Mouse (Mus musculus): ENCODE data around the gene Mta3. TPM values are rescaled to one million over a fixed set of nuclear protein-coding genes. Genes with fewer than 3 reads are reported as not detected.

Gene Mta3
- polyA plus RNA-seq, 1 experiment from 2014 or later, result 37.4 TPM

DNA sequence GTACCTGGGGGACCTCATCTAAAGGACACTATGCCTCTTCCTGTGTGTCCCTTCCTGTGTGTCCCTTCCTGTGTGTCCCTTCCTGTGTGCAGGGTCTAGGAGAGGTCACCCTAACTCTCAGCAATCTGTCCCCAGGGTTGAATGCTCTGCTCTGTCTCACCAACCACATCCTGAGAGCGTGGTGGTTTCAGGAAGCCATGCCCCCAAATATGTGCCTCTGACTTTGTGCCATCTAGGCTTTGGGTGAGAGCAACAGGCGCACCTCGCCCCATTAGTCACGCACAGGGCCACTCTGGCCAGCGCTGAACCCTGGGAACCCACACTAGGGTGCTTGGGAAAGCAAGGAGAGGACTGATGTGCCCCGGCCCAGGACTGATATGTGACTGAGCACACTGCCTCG is 117.9 kb downstream of the Mta3 start:
- no peaks in the 10 kb centered on the region for H3K9me3 ChIP-seq
- WGBS, result 94% methylated on average over 7 of the region's 7 CpGs

DNA sequence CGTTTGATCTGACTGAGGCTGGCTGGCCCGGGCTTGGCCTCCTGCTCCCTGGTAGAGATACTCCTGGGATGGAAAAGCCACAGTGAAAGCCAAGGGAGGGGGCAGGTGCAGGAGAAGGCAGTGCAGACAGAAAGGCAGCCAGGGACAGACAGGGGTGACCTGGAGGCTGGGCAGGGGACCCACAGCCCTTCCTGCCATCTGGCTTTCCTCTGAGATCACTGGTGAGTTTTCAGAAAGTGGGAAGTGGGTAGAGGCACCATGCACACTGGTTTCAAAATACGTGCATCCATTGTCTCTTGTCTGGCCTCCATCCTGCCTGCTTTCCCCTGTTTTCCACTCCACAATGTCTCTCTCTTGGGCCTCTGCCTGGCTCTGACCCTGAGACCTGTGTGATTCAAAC is 123.4 kb downstream of the Mta3 start:
- H3K9me3 ChIP-seq, result no peaks in the 10 kb centered on the region
- H3K4me2 ChIP-seq (replicated peaks), result no peak overlapping the region
- no peaks in the 10 kb centered on the region for H3K27me3 ChIP-seq (replicated peaks)
- no peak overlapping the region for H3K4me3 ChIP-seq
- no peak for ATAC-seq (ENCODE audit: low FRiP score, low read depth)
- H3K9ac ChIP-seq, result no peak overlapping the region
- no peaks in the 10 kb centered on the region for H3K4me1 ChIP-seq
- no peaks in the 10 kb centered on the region for H3K36me3 ChIP-seq
- H3K27ac ChIP-seq, result no peak overlapping the region
- WGBS, result 65% methylated on average over 3 of the region's 3 CpGs

More for the DNA sequence above, 117.9 kb downstream of the Mta3 start:
- no peak overlapping the region for H3K9ac ChIP-seq
- no peak overlapping the region for H3K4me3 ChIP-seq
- no peak for ATAC-seq (ENCODE audit: low FRiP score, low read depth)
- no peak overlapping the region for H3K4me2 ChIP-seq (replicated peaks)
- H3K27me3 ChIP-seq (replicated peaks), result no peaks in the 10 kb centered on the region
- H3K36me3 ChIP-seq, result no peaks in the 10 kb centered on the region
- H3K4me1 ChIP-seq, result peaks cover 12% of the 10 kb centered on the region
- H3K27ac ChIP-seq, result no peak overlapping the region

DNA sequence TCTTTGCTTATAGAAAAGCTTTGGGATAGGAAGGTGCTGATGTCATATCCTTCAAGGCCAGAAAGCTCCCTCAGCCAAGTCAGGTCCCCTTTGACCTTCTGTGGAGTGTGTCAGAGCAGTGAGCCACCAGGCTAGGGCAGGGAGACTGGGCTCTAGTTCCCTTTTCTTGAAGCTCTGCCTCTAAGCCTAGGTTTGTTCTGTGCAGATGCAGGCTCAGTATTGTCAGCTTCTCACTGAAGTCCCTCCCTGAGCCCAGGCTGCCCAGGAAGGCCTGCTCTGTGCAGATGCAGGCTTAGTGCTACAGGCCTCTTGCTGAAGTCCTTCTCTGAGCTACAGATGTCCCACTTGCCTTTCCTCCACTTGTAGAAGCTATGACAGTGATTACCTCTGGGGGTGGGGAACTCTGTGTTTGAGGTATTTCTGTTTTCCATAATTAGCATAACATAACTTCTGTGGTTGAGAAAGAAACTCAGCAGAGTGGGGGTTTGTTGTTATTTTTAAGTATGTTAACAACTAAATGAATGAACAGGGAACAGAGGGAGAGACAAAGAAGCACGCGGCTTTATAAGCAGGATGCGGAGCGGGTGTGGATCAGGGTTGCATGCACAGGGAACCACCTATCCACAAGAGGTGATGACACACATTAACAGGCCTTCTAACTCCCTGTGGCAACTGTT is 124.8 kb downstream of the Mta3 start:
- no peaks in the 10 kb centered on the region for H3K27me3 ChIP-seq (replicated peaks)
- no peaks in the 10 kb centered on the region for H3K9me3 ChIP-seq
- H3K36me3 ChIP-seq, result no peaks in the 10 kb centered on the region
- no peak overlapping the region for H3K4me2 ChIP-seq (replicated peaks)
- WGBS, result 94% methylated on average over 4 of the region's 4 CpGs
- H3K4me1 ChIP-seq, result no peaks in the 10 kb centered on the region
- H3K9ac ChIP-seq, result no peak overlapping the region
- no peak overlapping the region for H3K4me3 ChIP-seq
- H3K27ac ChIP-seq, result no peak overlapping the region
- ATAC-seq (ENCODE audit: low FRiP score, low read depth), result no peak

DNA sequence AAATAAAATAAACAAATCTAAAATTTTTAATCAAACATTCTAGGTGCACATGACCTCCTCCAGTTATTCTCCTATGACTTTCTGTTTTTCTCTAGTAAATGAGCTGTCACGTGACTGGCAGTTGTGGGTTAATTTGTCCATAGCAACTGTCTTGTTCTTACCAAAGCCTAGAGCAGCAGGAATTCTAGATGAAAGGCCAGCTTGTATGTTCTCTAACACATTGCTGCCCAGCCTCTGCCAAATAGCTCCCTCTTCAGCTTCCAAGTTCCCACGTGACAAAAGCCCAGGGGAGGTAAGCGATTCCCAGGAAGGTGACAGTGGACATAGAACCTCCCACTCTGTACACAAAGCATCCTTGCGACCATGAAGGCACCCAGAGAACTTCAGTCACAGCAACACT is 128.2 kb downstream of the Mta3 start:
- no peak overlapping the region for H3K4me2 ChIP-seq (replicated peaks)
- no peaks in the 10 kb centered on the region for H3K27me3 ChIP-seq (replicated peaks)
- no peak for ATAC-seq (ENCODE audit: low FRiP score, low read depth)
- no peak overlapping the region for H3K9ac ChIP-seq
- H3K36me3 ChIP-seq, result no peaks in the 10 kb centered on the region
- no peaks in the 10 kb centered on the region for H3K4me1 ChIP-seq
- H3K4me3 ChIP-seq, result no peak overlapping the region
- WGBS, result 63% methylated on average over 4 of the region's 4 CpGs
- no peaks in the 10 kb centered on the region for H3K9me3 ChIP-seq
- no peak overlapping the region for H3K27ac ChIP-seq

DNA sequence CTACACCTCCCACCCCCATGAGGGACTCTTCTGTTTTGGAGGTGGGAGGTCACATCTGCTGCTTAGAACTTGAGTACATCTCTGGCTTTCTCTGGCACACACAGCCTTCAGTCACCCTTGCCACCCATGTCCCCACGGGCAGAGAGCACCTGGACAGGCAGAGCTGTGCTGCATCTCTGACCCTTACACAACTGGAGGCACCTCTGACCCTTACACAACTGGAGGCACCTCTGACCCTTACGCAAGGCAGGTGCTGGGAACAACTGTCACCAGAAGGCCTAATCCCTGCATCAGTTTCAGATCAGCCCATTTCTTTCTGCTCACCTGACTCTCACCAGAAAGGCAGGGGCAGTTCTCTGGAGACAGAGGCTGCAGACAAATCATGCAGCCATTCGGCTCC is 130.1 kb downstream of the Mta3 start:
- no peaks in the 10 kb centered on the region for H3K9me3 ChIP-seq
- no peak overlapping the region for H3K4me3 ChIP-seq
- no peak overlapping the region for H3K9ac ChIP-seq
- WGBS, result 71% methylated on average over 3 of the region's 3 CpGs
- no peaks in the 10 kb centered on the region for H3K27me3 ChIP-seq (replicated peaks)
- H3K36me3 ChIP-seq, result no peaks in the 10 kb centered on the region
- H3K4me2 ChIP-seq (replicated peaks), result no peak overlapping the region
- no peaks in the 10 kb centered on the region for H3K4me1 ChIP-seq
- H3K27ac ChIP-seq, result no peak overlapping the region
- no peak for ATAC-seq (ENCODE audit: low FRiP score, low read depth)

DNA sequence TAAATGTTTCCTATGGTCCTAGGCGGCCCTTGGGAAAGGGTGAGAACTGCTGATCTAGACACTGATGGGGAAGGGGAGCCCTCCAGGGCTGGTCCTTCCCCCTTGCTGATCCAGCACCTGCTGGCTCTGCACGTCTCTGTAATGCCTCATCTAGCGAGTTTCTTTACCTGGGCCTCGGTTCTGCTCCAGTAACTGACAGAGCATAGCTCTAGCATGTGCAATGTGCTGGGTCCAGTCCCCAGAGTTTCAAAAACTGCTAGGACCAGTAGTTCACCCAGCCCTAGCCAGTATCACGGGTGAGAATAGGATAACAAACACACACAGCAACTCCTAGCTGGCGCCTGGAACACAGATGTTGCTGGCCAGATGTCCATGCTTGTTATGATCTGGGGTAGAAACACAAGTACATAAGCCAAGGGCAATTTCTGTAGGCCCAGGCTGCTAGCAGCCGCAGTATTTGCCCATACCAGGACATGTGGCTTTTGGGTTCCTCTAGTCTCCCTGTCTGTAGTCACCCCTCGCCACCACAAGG is 131.8 kb downstream of the Mta3 start:
- H3K9me3 ChIP-seq, result no peaks in the 10 kb centered on the region
- H3K36me3 ChIP-seq, result no peaks in the 10 kb centered on the region
- no peaks in the 10 kb centered on the region for H3K4me1 ChIP-seq
- no peak overlapping the region for H3K4me3 ChIP-seq
- no peak for ATAC-seq (ENCODE audit: low FRiP score, low read depth)
- H3K9ac ChIP-seq, result no peak overlapping the region
- WGBS, result 75% methylated on average over 8 of the region's 8 CpGs
- H3K27me3 ChIP-seq (replicated peaks), result no peaks in the 10 kb centered on the region
- H3K27ac ChIP-seq, result no peak overlapping the region
- H3K4me2 ChIP-seq (replicated peaks), result no peak overlapping the region

DNA sequence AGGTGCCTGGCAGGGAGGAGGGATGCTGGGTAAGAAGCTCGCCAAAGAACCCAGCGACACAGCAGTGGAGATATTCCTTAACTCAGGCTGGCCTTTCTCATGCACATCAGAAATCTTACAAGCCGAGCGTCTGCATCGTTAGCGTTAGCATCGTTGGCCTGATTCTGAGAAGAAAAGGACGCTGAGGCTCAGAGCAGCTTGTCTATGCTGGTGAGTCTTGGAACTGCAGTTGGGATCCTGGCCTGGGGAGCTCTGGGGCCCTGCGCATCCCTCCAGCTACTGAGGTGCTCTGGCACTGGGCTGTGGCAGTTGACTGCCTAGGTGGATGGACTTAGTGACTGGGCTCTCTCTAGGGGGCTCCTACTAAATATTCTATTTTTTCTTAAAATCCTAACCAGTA is 133.2 kb downstream of the Mta3 start:
- WGBS, result 65% methylated on average over 9 of the region's 9 CpGs
- no peak for ATAC-seq (ENCODE audit: low FRiP score, low read depth)

DNA sequence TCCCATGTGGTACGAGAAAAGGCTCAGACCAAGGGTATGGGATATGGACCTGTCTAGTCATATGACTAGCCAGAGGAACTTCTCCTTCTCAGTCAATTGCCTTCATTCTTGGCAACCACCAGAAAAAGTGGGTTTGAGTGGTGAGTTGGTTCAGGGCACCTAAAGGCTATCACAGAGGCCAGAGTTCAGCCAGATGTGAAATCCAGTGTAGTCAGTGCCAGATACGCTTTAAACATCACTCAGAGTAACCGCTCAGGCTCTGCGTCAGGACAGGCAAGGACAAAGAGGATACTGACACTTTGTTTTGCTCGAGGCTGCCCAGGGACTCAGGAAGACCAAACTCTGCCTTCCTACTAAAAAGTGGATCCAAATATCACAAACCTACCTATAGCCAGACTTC is 135.0 kb downstream of the Mta3 start:
- Histone ChIP-seq H3K4me1 (no peaks in the 10 kb centered on the region), H3K4me3 (no peak overlapping the region), H3K9me3 (no peaks in the 10 kb centered on the region), H3K36me3 (no peaks in the 10 kb centered on the region), H3K4me2 (replicated peaks) (no peak overlapping the region), H3K27ac (no peak overlapping the region), H3K9ac (no peak overlapping the region), H3K27me3 (replicated peaks) (no peaks in the 10 kb centered on the region)
- 87% methylated on average over 5 of the region's 5 CpGs for WGBS
- no peak for ATAC-seq (ENCODE audit: low FRiP score, low read depth)

More for the DNA sequence above, 133.2 kb downstream of the Mta3 start:
- Histone ChIP-seq H3K9ac (no peak overlapping the region), H3K4me2 (replicated peaks) (no peak overlapping the region), H3K36me3 (no peaks in the 10 kb centered on the region), H3K27ac (no peak overlapping the region), H3K4me1 (no peaks in the 10 kb centered on the region), H3K4me3 (no peak overlapping the region), H3K9me3 (no peaks in the 10 kb centered on the region), H3K27me3 (replicated peaks) (no peaks in the 10 kb centered on the region)

DNA sequence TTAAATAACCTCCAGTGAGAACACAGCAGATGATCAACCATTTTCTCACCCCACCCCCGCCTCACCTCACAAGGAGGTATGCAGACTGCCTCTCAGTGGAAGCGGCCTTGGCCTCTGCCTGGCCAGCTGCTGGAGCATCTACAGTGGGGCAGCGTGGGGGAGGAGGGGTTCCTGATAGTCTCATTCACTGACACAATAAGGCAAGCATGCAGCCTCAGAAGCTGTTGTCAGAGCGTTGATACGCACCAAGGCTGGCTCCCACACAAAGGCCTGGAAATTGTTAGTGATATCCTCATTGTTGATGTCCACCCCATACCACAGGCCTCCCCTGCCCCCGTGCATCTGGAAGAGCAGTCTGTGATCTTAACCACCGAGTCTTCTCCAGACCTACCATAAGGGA is 137.8 kb downstream of the Mta3 start:
- Histone ChIP-seq H3K36me3 (no peaks in the 10 kb centered on the region), H3K4me2 (replicated peaks) (no peak overlapping the region), H3K4me3 (no peak overlapping the region), H3K27ac (no peak overlapping the region), H3K27me3 (replicated peaks) (no peaks in the 10 kb centered on the region), H3K4me1 (no peaks in the 10 kb centered on the region), H3K9ac (no peak overlapping the region), H3K9me3 (no peaks in the 10 kb centered on the region)
- 76% methylated on average over 7 of the region's 7 CpGs for WGBS
- no peak for ATAC-seq (ENCODE audit: low FRiP score, low read depth)

DNA sequence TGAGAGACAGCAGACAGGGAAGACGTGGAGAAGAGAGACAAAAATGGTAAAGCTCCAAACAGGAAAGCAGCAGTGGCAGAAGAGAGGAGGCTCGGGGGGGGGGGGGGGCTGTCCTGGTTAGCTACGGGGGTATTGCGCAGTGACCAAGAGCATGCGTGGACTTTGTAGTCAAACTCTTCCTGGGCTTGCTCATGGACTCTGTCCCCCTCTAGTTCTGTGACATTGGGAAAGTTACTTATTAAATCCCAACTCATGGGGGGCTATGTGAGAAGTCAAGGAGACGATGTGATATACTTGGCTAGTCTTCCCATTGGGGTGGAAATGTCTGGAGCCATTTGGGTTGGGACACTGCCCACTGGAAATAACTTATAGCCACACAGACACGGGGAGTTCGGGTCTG is 139.6 kb downstream of the Mta3 start:
- Histone ChIP-seq H3K4me2 (replicated peaks) (no peak overlapping the region), H3K36me3 (no peaks in the 10 kb centered on the region), H3K9me3 (no peaks in the 10 kb centered on the region), H3K27me3 (replicated peaks) (no peaks in the 10 kb centered on the region), H3K4me3 (no peak overlapping the region), H3K9ac (no peak overlapping the region), H3K4me1 (peaks cover 4% of the 10 kb centered on the region; the same call in 1 of the 2 replicates), H3K27ac (no peak overlapping the region)
- 88% methylated on average over 8 of the region's 8 CpGs for WGBS
- no peak for ATAC-seq (ENCODE audit: low FRiP score, low read depth)

DNA sequence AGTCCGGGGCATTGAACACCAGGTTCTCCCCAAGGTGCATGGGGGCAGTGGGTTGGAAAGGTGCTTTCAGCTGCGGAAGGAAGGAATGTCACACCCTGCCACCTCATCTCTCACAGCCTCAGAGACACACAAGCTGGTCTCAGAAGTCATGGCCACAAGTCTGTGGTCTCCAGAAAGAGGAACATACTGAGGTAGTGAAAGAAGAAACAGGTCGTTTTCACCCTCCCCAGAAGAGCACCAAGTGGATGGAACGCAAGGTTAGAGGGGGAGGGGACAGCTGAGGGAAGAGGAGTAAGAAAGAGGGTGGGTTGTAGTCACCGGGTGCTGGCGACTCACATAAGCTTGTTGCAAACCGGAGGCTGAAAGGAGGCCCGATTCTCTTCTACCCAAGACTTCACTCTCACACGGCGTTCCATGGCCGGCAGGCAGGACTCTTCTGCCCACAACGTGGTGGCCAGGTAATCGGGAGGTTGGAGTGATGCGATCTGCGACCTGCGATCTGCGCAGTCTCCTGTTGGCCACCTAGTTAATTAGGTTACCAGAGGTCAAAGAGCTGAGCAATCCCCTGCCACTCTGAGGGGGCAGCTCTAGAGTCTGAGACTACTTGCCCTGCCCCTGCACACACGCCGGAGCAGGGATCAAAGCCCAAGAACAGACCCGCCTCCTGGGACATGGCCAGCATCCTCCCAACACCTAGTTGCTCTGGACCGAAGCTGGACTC is 140.5 kb downstream of the Mta3 start:
- Histone ChIP-seq H3K9me3 (no peaks in the 10 kb centered on the region), H3K9ac (no peak overlapping the region), H3K4me3 (no peak overlapping the region), H3K4me1 (peaks cover 4% of the 10 kb centered on the region; the same call in 1 of the 2 replicates), H3K27ac (no peak overlapping the region), H3K27me3 (replicated peaks) (no peaks in the 10 kb centered on the region), H3K4me2 (replicated peaks) (no peak overlapping the region), H3K36me3 (no peaks in the 10 kb centered on the region)
- no peak for ATAC-seq (ENCODE audit: low FRiP score, low read depth)
- WGBS, result 82% methylated on average over 21 of the region's 21 CpGs

DNA sequence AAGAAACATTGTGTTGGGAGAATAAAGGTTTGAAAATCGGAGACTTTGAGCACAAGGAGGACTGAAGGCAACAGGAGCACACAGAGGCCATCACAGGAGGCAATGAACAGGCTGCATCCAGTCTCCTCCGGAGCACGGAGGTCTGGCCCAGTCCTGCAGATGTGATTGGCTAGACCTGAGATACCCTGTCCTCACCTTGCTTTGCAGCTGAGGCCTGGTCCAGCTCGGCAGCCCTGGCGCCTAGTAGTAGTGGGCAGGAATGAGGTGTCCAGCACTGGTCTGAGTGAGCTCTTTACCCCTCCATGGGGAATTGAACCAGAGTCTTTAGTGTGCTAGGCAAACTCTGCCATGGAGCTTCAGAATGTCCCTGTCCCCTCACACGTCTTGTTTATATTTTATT is 141.1 kb downstream of the Mta3 start:
- H3K9me3 ChIP-seq, result no peaks in the 10 kb centered on the region
- H3K9ac ChIP-seq, result no peak overlapping the region
- no peak overlapping the region for H3K4me2 ChIP-seq (replicated peaks)
- no peaks in the 10 kb centered on the region for H3K27me3 ChIP-seq (replicated peaks)
- H3K4me1 ChIP-seq, result peaks cover 4% of the 10 kb centered on the region; the same call in 1 of the 2 replicates
- H3K4me3 ChIP-seq, result no peak overlapping the region
- H3K36me3 ChIP-seq, result no peaks in the 10 kb centered on the region
- ATAC-seq (ENCODE audit: low FRiP score, low read depth), result no peak
- H3K27ac ChIP-seq, result no peak overlapping the region
- WGBS, result 89% methylated on average over 6 of the region's 6 CpGs

Measured in neural tube, embryonic 12.5 days (tissue).